Mouse (Mus musculus): ENCODE measurements around the gene Myl4. TPM values are rescaled to one million over a fixed set of nuclear protein-coding genes. Genes with fewer than 3 reads are reported as not detected.

Gene Myl4
- polyA plus RNA-seq, 1 experiment from 2014 or later: 4.1 TPM

GRCm38 (mm10) chr11:104619084-104620022 is 68.9 kb downstream of the Myl4 start:
- Histone ChIP-seq H3K4me2 (ENCODE audit: low read depth, low read length) (no peak overlapping the region), H3K27ac (ENCODE audit: low read depth, low read length) (no peak overlapping the region), H3K9ac (replicated peaks; ENCODE audit: low read depth, low read length) (no peak overlapping the region), H3K4me1 (ENCODE audit: control insufficient read depth, insufficient read depth, low read length) (no peaks in the 10 kb centered on the region), H3K27me3 (ENCODE audit: control insufficient read depth, insufficient read depth, low read length) (no peaks in the 10 kb centered on the region), H3K4me3 (ENCODE audit: low read depth, low read length) (no peak overlapping the region), H3K9me3 (ENCODE audit: control insufficient read depth, low read length) (no peaks in the 10 kb centered on the region), H3K36me3 (ENCODE audit: control insufficient read depth, insufficient read depth, low read length) (no peaks in the 10 kb centered on the region)
- 36% methylated on average over 13 of the region's 13 CpGs for WGBS
- peak; percentile 44; the same call in 1 of the 2 replicates for ATAC-seq (ENCODE audit: low read depth)

GRCm38 (mm10) chr11:104622040-104622962 is 71.8 kb downstream of the Myl4 start:
- no peak for ATAC-seq (ENCODE audit: low read depth)

GRCm38 (mm10) chr11:104624791-104625391 is 74.4 kb downstream of the Myl4 start:
- no peak overlapping the region for H3K4me2 ChIP-seq (ENCODE audit: low read depth, low read length)
- H3K27me3 ChIP-seq (ENCODE audit: control insufficient read depth, insufficient read depth, low read length): no peaks in the 10 kb centered on the region
- H3K9me3 ChIP-seq (ENCODE audit: control insufficient read depth, low read length): no peaks in the 10 kb centered on the region
- no peak overlapping the region for H3K4me3 ChIP-seq (ENCODE audit: low read depth, low read length)
- no peak overlapping the region for H3K9ac ChIP-seq (replicated peaks; ENCODE audit: low read depth, low read length)
- H3K27ac ChIP-seq (ENCODE audit: low read depth, low read length): no peak overlapping the region
- no peaks in the 10 kb centered on the region for H3K4me1 ChIP-seq (ENCODE audit: control insufficient read depth, insufficient read depth, low read length)
- no peak for ATAC-seq (ENCODE audit: low read depth)
- no peaks in the 10 kb centered on the region for H3K36me3 ChIP-seq (ENCODE audit: control insufficient read depth, insufficient read depth, low read length)
- 63% methylated on average over 6 of the region's 6 CpGs for WGBS

More at GRCm38 (mm10) chr11:104622040-104622962, 71.8 kb downstream of the Myl4 start:
- no peak overlapping the region for H3K4me3 ChIP-seq (ENCODE audit: low read depth, low read length)
- H3K9ac ChIP-seq (replicated peaks; ENCODE audit: low read depth, low read length): no peak overlapping the region
- H3K27me3 ChIP-seq (ENCODE audit: control insufficient read depth, insufficient read depth, low read length): no peaks in the 10 kb centered on the region
- WGBS: 52% methylated on average over 12 of the region's 12 CpGs
- H3K4me1 ChIP-seq (ENCODE audit: control insufficient read depth, insufficient read depth, low read length): no peaks in the 10 kb centered on the region
- no peak overlapping the region for H3K27ac ChIP-seq (ENCODE audit: low read depth, low read length)
- H3K9me3 ChIP-seq (ENCODE audit: control insufficient read depth, low read length): no peaks in the 10 kb centered on the region
- H3K4me2 ChIP-seq (ENCODE audit: low read depth, low read length): no peak overlapping the region
- no peaks in the 10 kb centered on the region for H3K36me3 ChIP-seq (ENCODE audit: control insufficient read depth, insufficient read depth, low read length)

- Histone ChIP-seq H3K27me3 (ENCODE audit: control insufficient read depth, insufficient read depth, low read length) (no peaks in the 10 kb centered on the region), H3K36me3 (ENCODE audit: control insufficient read depth, insufficient read depth, low read length) (no peaks in the 10 kb centered on the region), H3K4me2 (ENCODE audit: low read depth, low read length) (no peak overlapping the region), H3K4me3 (ENCODE audit: low read depth, low read length) (no peak overlapping the region), H3K9ac (replicated peaks; ENCODE audit: low read depth, low read length) (no peak overlapping the region), H3K4me1 (ENCODE audit: control insufficient read depth, insufficient read depth, low read length) (no peaks in the 10 kb centered on the region), H3K9me3 (ENCODE audit: control insufficient read depth, low read length) (no peaks in the 10 kb centered on the region), H3K27ac (ENCODE audit: low read depth, low read length) (no peak overlapping the region)
- 53% methylated on average over 12 of the region's 12 CpGs for WGBS
- ATAC-seq (ENCODE audit: low read depth): no peak
These were observed 75.3 kb downstream of the Myl4 start for GRCm38 (mm10) chr11:104625453-104626402.

- no peaks in the 10 kb centered on the region for H3K36me3 ChIP-seq (ENCODE audit: control insufficient read depth, insufficient read depth, low read length)
- H3K9ac ChIP-seq (replicated peaks; ENCODE audit: low read depth, low read length): no peak overlapping the region
- no peak overlapping the region for H3K4me2 ChIP-seq (ENCODE audit: low read depth, low read length)
- H3K4me1 ChIP-seq (ENCODE audit: control insufficient read depth, insufficient read depth, low read length): no peaks in the 10 kb centered on the region
- no peaks in the 10 kb centered on the region for H3K27me3 ChIP-seq (ENCODE audit: control insufficient read depth, insufficient read depth, low read length)
- no peak overlapping the region for H3K4me3 ChIP-seq (ENCODE audit: low read depth, low read length)
- no peaks in the 10 kb centered on the region for H3K9me3 ChIP-seq (ENCODE audit: control insufficient read depth, low read length)
- ATAC-seq (ENCODE audit: low read depth): no peak
- no peak overlapping the region for H3K27ac ChIP-seq (ENCODE audit: low read depth, low read length)
These were observed 76.2 kb downstream of the Myl4 start for GRCm38 (mm10) chr11:104626635-104627034.

- 72% methylated on average over 11 of the region's 11 CpGs for WGBS
- no peaks in the 10 kb centered on the region for H3K4me1 ChIP-seq (ENCODE audit: control insufficient read depth, insufficient read depth, low read length)
- no peaks in the 10 kb centered on the region for H3K36me3 ChIP-seq (ENCODE audit: control insufficient read depth, insufficient read depth, low read length)
- no peak for ATAC-seq (ENCODE audit: low read depth)
- H3K9me3 ChIP-seq (ENCODE audit: control insufficient read depth, low read length): no peaks in the 10 kb centered on the region
- no peak overlapping the region for H3K4me2 ChIP-seq (ENCODE audit: low read depth, low read length)
- H3K9ac ChIP-seq (replicated peaks; ENCODE audit: low read depth, low read length): no peak overlapping the region
- H3K27ac ChIP-seq (ENCODE audit: low read depth, low read length): no peak overlapping the region
- H3K27me3 ChIP-seq (ENCODE audit: control insufficient read depth, insufficient read depth, low read length): no peaks in the 10 kb centered on the region
- H3K4me3 ChIP-seq (ENCODE audit: low read depth, low read length): no peak overlapping the region
These were observed 77.3 kb downstream of the Myl4 start for GRCm38 (mm10) chr11:104627616-104628301.

- Histone ChIP-seq H3K4me3 (ENCODE audit: low read depth, low read length) (no peak overlapping the region), H3K27ac (ENCODE audit: low read depth, low read length) (no peak overlapping the region), H3K4me1 (ENCODE audit: control insufficient read depth, insufficient read depth, low read length) (no peaks in the 10 kb centered on the region), H3K4me2 (ENCODE audit: low read depth, low read length) (no peak overlapping the region), H3K27me3 (ENCODE audit: control insufficient read depth, insufficient read depth, low read length) (no peaks in the 10 kb centered on the region), H3K9ac (replicated peaks; ENCODE audit: low read depth, low read length) (no peak overlapping the region), H3K9me3 (ENCODE audit: control insufficient read depth, low read length) (no peaks in the 10 kb centered on the region), H3K36me3 (ENCODE audit: control insufficient read depth, insufficient read depth, low read length) (no peaks in the 10 kb centered on the region)
- 86% methylated on average over 5 of the region's 5 CpGs for whole genome bisulfite sequencing
- ATAC-seq (ENCODE audit: low read depth): no peak
These were observed 78.1 kb downstream of the Myl4 start for GRCm38 (mm10) chr11:104628566-104628965.

Data from neural tube, embryonic 14.5 days (tissue).